Mouse (Mus musculus) C2C12 (cell line): ENCODE results near the gene Vamp8. TPM values are rescaled to one million over a fixed set of nuclear protein-coding genes. Genes with fewer than 3 reads are reported as not detected.

Experiments used
- H3K27me3 ChIP-seq: one replicate; pipeline ENCODE4 v1.6.1; 2011; ENCODE audit not compliant: control insufficient read depth, insufficient read depth, insufficient read length
- H3K36me3 ChIP-seq: one replicate; pipeline ENCODE4 v1.6.1; 2011; ENCODE audit not compliant: control insufficient read depth, insufficient read depth
- H3K4me3 ChIP-seq: one replicate; pipeline ENCODE4 v1.5.1; 2011; ENCODE audit warnings: mild to moderate bottlenecking, control low read depth; ENCODE audit not compliant: poor library complexity, insufficient read depth, severe bottlenecking
- H3K79me2 ChIP-seq: one replicate; pipeline ENCODE4 v1.6.1; 2011; ENCODE audit not compliant: control insufficient read depth, insufficient read depth
- H3K79me3 ChIP-seq: one replicate; pipeline ENCODE4 v1.6.1; 2011; ENCODE audit warnings: low read depth, control low read depth
- H3ac ChIP-seq: one replicate; pipeline ENCODE3; 2011; ENCODE audit warnings: low read depth; ENCODE audit not compliant: control insufficient read depth, insufficient read length
- CEBPB ChIP-seq: IDR thresholded peaks from one replicate; pipeline ENCODE4 v1.6.1; 2011; ENCODE audit warnings: low read depth, mild to moderate bottlenecking, control low read depth, moderate library complexity
- CTCF ChIP-seq: IDR thresholded peaks from one replicate; pipeline ENCODE4 v1.5.1; 2011; ENCODE audit not compliant: control insufficient read depth, insufficient read depth, insufficient read length
- FOSL1 ChIP-seq: IDR thresholded peaks from one replicate; pipeline ENCODE4 v1.8.0; 2011; ENCODE audit warnings: mild to moderate bottlenecking, low read length; ENCODE audit not compliant: poor library complexity, insufficient read depth, severe bottlenecking
- MAX ChIP-seq: IDR thresholded peaks from one replicate; pipeline ENCODE4 v1.6.1; 2011; ENCODE audit warnings: mild to moderate bottlenecking, control low read depth
- MYOD1 ChIP-seq: IDR thresholded peaks from one replicate; pipeline ENCODE4 v1.6.1; 2011; ENCODE audit warnings: low read depth; ENCODE audit not compliant: control insufficient read depth, insufficient read length
- MYOG ChIP-seq: IDR thresholded peaks from one replicate; pipeline ENCODE4 v1.6.1; 2011; ENCODE audit not compliant: control insufficient read depth, insufficient read length; ENCODE audit errors: extremely low read depth
- USF1 ChIP-seq: IDR thresholded peaks from one replicate; pipeline ENCODE4 v1.6.1; 2011; ENCODE audit warnings: low read depth, mild to moderate bottlenecking, control low read depth, moderate library complexity
- polyA plus RNA-seq: library from polyadenylated mRNA; unstranded; fragments of >200 nt; fragmentation: generic; extraction: Trizol; gene quantifications from one replicate; pipeline ENCODE4 v1.2.1, GENCODE M21; 2012; ENCODE audit warnings: missing spikeins

Vamp8 gene
- polyA plus RNA-seq, 1 experiment, result 147 TPM

- Histone ChIP-seq H3K79me3 (peaks cover 11% of the 10 kb centered on the region), H3K4me3 (no peak overlapping the region), H3K79me2 (peaks cover 22% of the 10 kb centered on the region), H3K36me3 (peaks cover 67% of the 10 kb centered on the region), H3K27me3 (no peaks in the 10 kb centered on the region), H3ac (no peak overlapping the region)
- TF ChIP-seq CTCF, result no peak
- no peak for TF ChIP-seq MYOD1
- TF ChIP-seq FOSL1, result no peak
- TF ChIP-seq CEBPB, result no peak
- TF ChIP-seq MYOG, result no peak
- no peak for TF ChIP-seq MAX
- TF ChIP-seq USF1, result no peak
Observed at GRCm38 (mm10) chr6:72430989-72431921, 40.8 kb upstream of the Vamp8 start.

- Histone ChIP-seq H3K79me3 (no peaks in the 10 kb centered on the region), H3K27me3 (no peaks in the 10 kb centered on the region), H3K79me2 (peaks cover 4% of the 10 kb centered on the region), H3ac (no peak overlapping the region), H3K4me3 (no peak overlapping the region), H3K36me3 (peaks cover 61% of the 10 kb centered on the region)
- TF ChIP-seq CTCF (no peak), CEBPB (no peak), USF1 (no peak), MYOG (no peak), MYOD1 (no peak), FOSL1 (no peak), MAX (no peak)
Observed at GRCm38 (mm10) chr6:72429061-72429842, 38.7 kb upstream of the Vamp8 start.

GRCm38 (mm10) chr6:72428036-72428435, 37.5 kb upstream of the Vamp8 start:
- H3K36me3 ChIP-seq, result peaks cover 62% of the 10 kb centered on the region

GRCm38 (mm10) chr6:72425646-72426045, 35.1 kb upstream of the Vamp8 start:
- no peaks in the 10 kb centered on the region for H3K79me2 ChIP-seq
- peaks cover 60% of the 10 kb centered on the region for H3K36me3 ChIP-seq
- TF ChIP-seq CEBPB (no peak), FOSL1 (no peak), USF1 (no peak), CTCF (no peak), MAX (no peak), MYOD1 (no peak), MYOG (no peak)
- H3K27me3 ChIP-seq, result no peaks in the 10 kb centered on the region
- no peaks in the 10 kb centered on the region for H3K79me3 ChIP-seq
- no peak overlapping the region for H3K4me3 ChIP-seq
- no peak overlapping the region for H3ac ChIP-seq

More at GRCm38 (mm10) chr6:72428036-72428435, 37.5 kb upstream of the Vamp8 start:
- no peak overlapping the region for H3K4me3 ChIP-seq
- no peaks in the 10 kb centered on the region for H3K79me2 ChIP-seq
- no peaks in the 10 kb centered on the region for H3K79me3 ChIP-seq
- no peak overlapping the region for H3ac ChIP-seq
- no peaks in the 10 kb centered on the region for H3K27me3 ChIP-seq
- TF ChIP-seq MAX (no peak), CTCF (peak; percentile 56), MYOD1 (no peak), FOSL1 (no peak), CEBPB (no peak), USF1 (no peak), MYOG (no peak)

- Histone ChIP-seq H3K79me3 (peaks cover 4% of the 10 kb centered on the region), H3K36me3 (peaks cover 52% of the 10 kb centered on the region), H3K79me2 (peaks cover 8% of the 10 kb centered on the region), H3ac (no peak overlapping the region), H3K4me3 (no peak overlapping the region), H3K27me3 (no peaks in the 10 kb centered on the region)
- TF ChIP-seq MAX (no peak), CEBPB (no peak), USF1 (no peak), MYOG (no peak), MYOD1 (no peak), CTCF (no peak), FOSL1 (no peak)
Observed at GRCm38 (mm10) chr6:72420901-72421300, 30.4 kb upstream of the Vamp8 start.
